Mouse (Mus musculus) monocyte, adult 5-6 weeks (primary cell): ENCODE data around the gene Hsd11b1. TPM values are rescaled to one million over a fixed set of nuclear protein-coding genes. Genes with fewer than 3 reads are reported as not detected.

Source experiments
- ATAC-seq: fragments of 153-309, 156-312 bp; replicated peaks from 2 replicates; pipeline ENCODE4 v1.8.0; 2017; ENCODE audit warnings: mild to moderate bottlenecking; ENCODE audit not compliant: low TSS enrichment, insufficient number of reproducible peaks, severe bottlenecking, poor library complexity, low FRiP score
- total RNA-seq: library from RNA; stranded (forward); fragments of 200-1000, 200-491, 200-594 nt; gene quantifications from 3 replicates; pipeline ENCODE4 v1.2.3, GENCODE M21; 2017

Gene Hsd11b1
- total RNA-seq, 1 experiment from 2014 or later: 101 TPM

DNA sequence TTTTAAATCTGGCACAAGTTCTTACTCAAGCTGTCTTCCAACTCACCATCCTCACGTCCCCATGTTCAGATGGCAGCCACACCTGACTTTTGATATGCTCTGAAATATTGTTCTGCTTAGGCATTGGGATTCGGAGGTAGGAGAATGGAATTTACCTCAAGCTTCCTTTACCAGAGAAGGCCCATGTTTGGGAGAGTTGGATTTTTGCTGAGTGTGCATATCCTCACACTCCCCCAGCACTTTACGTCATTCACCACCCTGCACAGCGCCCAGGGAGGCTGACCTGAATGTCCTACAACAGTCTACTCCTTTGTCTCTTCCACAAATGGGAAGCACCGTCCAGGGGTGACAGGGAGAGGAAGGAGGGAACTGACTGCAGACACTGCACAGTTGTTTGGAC, 43.5 kb downstream of the Hsd11b1 start:
- no peak for ATAC-seq

DNA sequence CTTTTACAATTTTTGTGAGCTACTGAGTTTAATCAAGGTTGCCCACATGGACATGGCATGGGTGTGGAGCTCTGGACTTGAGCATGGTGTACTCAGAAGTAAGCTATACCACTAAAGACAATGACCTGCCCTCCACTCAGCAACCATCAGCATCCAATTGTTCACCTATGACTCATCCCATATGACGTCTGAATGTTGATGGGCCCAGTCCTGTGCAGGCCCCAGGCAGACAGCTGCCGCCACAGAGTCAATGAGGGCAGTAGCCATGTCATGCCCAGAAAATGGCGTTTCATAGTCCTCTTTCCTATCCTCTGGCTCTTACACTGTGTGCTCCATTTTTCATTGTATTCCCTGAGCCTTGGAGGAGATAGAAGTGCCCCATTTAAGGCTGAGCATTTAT, 47.9 kb downstream of the Hsd11b1 start:
- ATAC-seq: no peak

DNA sequence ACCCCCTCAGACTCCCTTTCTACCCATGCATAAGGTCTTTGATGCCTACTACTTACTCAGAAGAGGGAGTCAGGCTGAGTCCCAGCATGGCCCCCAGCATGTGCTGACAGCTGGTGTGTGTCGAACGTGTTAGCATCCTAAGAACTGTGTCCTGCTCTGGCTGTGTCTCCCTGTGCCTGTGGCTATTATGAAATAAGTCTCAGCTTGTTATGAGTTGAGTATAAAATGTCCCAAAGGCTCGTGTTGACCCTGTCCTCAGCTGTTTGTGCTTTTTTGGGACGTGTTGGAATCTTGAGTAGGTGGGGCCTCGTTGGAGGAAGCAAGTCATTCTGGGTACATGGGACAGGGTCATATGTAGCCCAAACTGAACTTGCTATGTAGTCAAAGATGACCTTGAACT, 49.8 kb downstream of the Hsd11b1 start:
- no peak for ATAC-seq

DNA sequence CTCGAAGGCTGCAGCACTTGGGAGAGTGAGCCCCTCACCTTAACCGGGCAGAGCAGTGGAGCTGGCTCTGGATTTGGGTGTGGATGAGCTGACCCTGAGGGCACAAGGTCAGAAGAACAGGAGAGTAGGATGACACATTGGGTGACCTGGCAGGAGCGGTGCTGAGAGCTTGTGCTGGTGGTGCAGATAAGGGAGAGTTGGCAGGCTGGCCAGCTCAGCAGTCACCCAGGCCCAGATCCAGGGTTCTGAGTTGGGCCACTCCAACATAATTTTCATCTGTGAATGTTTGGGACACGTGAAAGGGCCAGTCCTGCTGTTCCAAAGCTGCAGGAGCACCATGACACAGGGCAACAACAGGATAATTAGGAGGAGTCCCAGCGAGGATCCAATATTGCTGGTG, 52.5 kb downstream of the Hsd11b1 start:
- no peak for ATAC-seq

- ATAC-seq: peak; percentile 80
Measured at GRCm38 (mm10) chr1:193208178-193208577, 55.7 kb downstream of the Hsd11b1 start.

- ATAC-seq: no peak
Measured at GRCm38 (mm10) chr1:193207503-193207902, 56.4 kb downstream of the Hsd11b1 start, which contains the start of gene Lamb3. Gene Lamb3, plus strand, starts transcription at chr1:193207699.

DNA sequence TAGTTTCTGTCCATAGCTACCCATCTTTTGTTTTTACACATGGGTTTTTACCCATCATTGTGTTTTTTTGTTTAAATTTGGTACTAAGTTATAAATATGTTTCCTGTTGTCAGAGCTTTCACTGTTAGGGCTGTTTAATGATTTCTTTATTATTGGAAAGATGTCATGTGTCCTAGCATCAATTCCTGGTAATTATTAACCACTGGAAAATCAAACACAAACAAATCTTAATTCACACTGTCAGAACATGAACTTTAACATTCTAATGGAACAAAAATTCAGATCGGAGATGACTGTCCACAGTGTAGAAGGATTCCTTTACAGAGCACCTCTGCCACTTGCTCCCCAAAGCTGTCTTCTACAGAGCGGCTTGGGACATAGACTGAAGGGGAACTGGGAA, 58.4 kb downstream of the Hsd11b1 start:
- ATAC-seq: no peak

DNA sequence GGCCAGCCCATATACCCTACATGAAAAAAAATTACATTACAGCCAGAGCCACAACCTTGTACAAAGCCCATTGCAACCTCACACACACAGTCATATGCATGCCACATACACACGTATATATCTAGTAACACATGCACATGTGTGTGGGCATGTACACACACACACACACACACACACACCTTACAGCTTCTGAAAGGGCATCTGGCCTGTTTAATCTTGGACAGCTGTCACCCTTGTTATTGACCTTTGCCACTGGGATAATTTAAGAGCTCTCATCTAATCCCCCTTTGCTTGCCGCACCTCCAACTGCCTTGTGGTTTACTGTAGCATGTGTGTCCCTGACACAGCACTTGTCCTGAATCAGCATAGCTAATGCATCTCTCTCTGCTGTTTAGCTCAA, 60.1 kb downstream of the Hsd11b1 start:
- no peak for ATAC-seq

DNA sequence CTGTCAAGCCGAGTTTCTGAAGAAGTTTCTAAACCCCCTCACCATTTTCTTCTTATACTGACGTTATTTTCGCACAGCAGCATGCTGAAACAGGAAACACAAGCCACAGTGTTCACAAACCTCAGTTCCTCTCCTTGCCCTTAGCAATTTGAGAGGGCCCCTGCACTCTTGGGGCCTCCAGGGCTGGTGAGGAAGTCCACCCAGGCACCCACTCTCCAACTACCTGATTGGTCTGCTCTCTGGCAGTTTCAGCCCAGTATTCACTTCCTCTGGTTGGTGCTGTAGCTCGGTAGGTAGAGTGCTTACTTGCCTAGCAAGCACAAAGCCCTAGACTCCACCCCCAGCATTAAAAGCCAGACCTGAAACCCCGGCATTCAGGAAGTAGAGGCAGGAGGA, 62.5 kb downstream of the Hsd11b1 start, which contains the start of gene Traf3ip3:
TSS of gene Traf3ip3 (minus strand) at position 321 of the 396 bp plus-strand sequence.
- peak; percentile 91 for ATAC-seq

GRCm38 (mm10) chr1:193200640-193201382, 63.1 kb downstream of the Hsd11b1 start:
- ATAC-seq: peak; percentile 24

GRCm38 (mm10) chr1:193198312-193198711, 65.6 kb downstream of the Hsd11b1 start:
- 0 out of 2 replicates have a peak, but pooled peaks have one; percentile 6 for ATAC-seq

DNA sequence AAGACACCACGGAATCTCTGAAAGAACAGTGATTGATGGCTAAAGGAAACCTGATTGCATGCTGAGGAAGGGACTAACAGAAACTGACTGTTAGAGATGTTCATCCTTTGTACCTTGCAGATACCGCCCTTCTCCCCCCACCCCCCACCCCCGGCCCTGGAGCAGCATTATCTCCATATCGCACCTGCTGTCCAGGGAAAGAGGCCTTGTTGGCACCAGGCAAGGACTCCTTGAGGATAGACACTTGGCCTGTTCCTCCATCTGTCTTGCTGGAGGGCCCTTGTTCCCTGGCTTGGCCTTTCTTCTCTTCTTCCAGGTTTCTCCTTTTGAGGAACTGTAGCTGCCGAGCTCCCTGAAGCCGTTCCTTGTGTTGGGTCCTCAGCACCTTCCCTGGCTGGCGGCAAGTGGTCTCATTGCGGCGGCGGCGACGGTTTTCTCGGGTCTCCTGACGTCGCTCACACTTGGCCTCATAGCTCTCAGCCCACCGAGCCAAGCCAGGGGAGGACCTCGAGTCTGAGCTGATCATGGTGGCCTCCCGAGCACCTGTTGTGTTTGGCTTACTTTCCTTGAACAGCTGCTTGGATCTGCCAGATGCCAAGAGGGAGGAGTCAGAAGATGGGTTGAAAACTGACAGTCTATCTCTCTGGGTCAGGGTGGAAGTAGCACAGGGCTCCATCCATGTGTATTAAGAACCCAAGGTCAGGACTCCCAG, 66.2 kb downstream of the Hsd11b1 start:
- ATAC-seq: no peak

DNA sequence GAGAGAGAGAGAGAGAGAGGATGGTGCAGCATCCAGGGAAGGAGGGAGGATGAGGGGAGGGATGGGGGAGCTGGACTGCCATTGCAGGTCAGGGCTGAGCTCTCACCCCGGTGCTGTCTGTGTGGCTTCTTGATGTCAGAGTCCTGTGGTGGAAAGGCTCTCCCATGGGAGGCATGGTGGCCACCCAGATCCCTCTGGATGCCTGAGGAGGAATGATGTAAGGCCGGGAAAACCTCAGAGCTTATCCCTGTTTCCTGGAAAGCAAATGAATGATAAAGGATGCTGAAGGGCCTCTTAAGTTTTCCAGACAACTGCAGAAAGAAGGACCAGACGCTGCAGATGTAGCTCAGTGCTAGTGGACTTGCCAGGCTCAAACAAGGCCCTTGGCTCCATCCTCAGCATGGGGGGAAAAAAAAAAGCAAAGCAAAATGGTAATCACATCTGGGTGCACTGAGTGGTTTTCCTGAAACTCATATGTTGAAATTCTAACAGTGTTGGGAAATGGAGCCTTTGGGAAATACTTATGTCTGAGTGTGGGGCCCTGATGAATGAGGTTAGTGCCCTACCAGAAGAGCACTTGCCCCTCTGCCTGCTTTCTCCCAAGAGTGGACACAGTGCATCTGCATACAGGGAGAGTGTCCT, 68.6 kb downstream of the Hsd11b1 start:
- ATAC-seq: no peak

DNA sequence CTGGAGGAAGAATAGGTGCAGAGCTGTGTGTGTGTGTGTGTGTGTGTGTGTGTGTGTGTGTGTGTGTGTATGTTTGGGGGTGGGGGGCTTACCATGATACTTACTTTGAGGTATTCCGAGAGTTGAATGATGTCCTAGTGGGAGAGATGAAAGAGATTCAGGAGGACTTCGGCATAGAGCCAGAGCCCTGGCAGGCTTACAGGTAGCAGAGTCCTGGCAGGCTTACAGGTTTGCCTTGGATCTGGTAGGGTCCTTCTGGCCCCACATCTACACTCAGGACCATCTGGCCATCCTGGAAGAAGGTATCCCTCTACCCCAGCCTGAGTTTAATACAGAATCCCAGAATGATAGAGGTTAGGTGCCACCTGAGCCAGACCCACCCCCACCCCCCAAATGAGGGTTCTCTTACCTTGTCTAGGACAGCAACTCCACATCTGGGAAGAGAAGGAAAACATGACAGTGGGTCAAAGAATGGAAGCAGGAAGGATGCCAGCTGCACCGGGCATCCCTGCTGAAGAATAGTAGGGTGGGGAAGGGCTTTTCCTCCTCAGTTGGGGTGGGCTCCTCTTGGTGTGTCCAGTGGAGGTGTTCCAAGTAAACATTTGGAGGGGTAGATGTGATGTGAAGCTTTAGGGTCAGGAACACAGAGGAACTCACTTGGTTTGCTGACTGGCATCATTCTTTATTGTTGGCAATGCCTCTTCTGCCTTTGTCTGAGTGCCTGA, 69.3 kb downstream of the Hsd11b1 start:
- no peak for ATAC-seq

- ATAC-seq: peak; percentile 57
Measured at GRCm38 (mm10) chr1:193191675-193192283, 72.1 kb downstream of the Hsd11b1 start.

DNA sequence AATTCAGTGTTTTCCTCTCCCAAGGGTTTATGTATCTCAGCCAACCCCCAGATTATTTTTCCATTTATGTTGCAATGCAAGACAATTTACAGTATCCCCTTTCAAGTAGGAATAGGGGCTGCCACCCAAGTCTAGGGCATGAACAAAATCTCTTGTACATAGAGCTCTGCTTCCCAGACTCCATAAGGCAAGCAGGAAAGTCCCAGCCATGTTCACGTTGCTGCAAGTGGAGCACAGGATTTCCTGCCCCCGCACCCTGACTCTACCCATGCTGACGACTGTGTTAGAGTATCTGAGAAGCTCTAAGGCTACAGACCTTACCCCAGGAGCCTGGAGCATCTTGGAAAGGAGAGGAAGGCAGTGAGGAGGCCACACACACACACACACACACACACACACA, 74.1 kb downstream of the Hsd11b1 start:
- ATAC-seq: no peak

DNA sequence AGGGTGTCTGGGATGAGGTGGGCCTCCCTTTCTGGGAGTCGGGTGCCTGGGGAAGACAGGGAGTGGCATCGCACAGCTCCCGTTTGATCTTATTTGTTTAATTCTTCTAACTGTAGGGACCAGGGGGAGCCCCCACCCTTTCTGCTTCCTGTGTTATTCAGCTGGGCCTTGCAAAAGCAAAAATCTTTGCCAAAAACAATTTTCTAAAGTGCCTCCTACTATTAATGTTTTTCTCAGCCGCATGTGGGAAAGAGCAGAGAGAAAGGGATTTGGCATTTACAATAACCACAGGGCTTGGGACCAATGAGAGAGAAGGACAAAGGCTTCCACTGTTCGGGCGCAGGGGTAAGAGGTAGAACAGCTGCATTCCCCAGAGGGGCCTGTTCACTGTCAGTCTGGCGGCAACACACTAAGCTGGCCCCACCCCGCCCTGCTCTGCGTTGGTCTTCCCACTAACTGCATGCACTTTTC, 74.7 kb downstream of the Hsd11b1 start:
- ATAC-seq: no peak

- ATAC-seq: no peak
Measured at GRCm38 (mm10) chr1:193188257-193188656, 75.6 kb downstream of the Hsd11b1 start.
